Mouse (Mus musculus) heart, adult 2 months (tissue): ENCODE data around the gene Ndufs6. TPM values are rescaled to one million over a fixed set of nuclear protein-coding genes. Genes with fewer than 3 reads are reported as not detected.
A peak's percentile ranks its signal among the peaks of the same experiment; 100 is the strongest.

ENCODE experiments used
- DNase-seq, 2 experiments: peaks; one replicate each; pipeline ENCODE4 v3.0.0; 2021
- H3K27ac ChIP-seq: fragments of 200-600 bp; 2 replicates; pipeline ENCODE4 v1.8.1; 2022
- H3K27me3 ChIP-seq: fragments of 200-500 bp; 2 replicates; pipeline ENCODE4 v1.6.1; 2012; ENCODE audit warnings: mild to moderate bottlenecking, low read length, inconsistent platforms, mixed read lengths; ENCODE audit not compliant: control insufficient read depth, insufficient read depth
- H3K36me3 ChIP-seq: fragments of 200-500 bp; 2 replicates; pipeline ENCODE4 v1.6.1; 2012; ENCODE audit warnings: low read length, inconsistent platforms; ENCODE audit not compliant: control insufficient read depth, insufficient read depth
- H3K4me1 ChIP-seq: fragments of 200-500 bp; 2 replicates; pipeline ENCODE4 v1.6.1; 2011; ENCODE audit warnings: low read length; ENCODE audit not compliant: control insufficient read depth, insufficient read depth
- H3K4me3 ChIP-seq: fragments of 200-600 bp; 2 replicates; pipeline ENCODE4 v1.8.1; 2022
- H3K79me2 ChIP-seq: fragments of 200-500 bp; replicated peaks from 2 replicates; pipeline ENCODE4 v1.6.1; 2012; ENCODE audit warnings: mild to moderate bottlenecking, inconsistent platforms, low read length, moderate library complexity, mixed read lengths; ENCODE audit not compliant: control insufficient read depth, insufficient read depth
- H3K9ac ChIP-seq: fragments of 200-500 bp; 2 replicates; pipeline ENCODE4 v1.6.1; 2012; ENCODE audit warnings: low read depth, mild to moderate bottlenecking, control low read depth, inconsistent platforms, low read length, mixed read lengths
- CTCF ChIP-seq: fragments of 200-600 bp; IDR thresholded peaks from 2 replicates; pipeline ENCODE4 v1.8.1; 2022; ENCODE audit warnings: antibody characterized with exemption, mild to moderate bottlenecking, moderate library complexity
- EP300 ChIP-seq: fragments of 200-500 bp; IDR thresholded peaks from 2 replicates; pipeline ENCODE4 v1.6.1; 2011; ENCODE audit warnings: low read depth, low read length, control low read depth; ENCODE audit not compliant: insufficient read depth
- POLR2A ChIP-seq: fragments of 200-500 bp; IDR thresholded peaks from 2 replicates; pipeline ENCODE4 v1.6.1; 2011; ENCODE audit warnings: mild to moderate bottlenecking, low read depth, low read length, control low read depth; ENCODE audit not compliant: insufficient read depth
- WGBS: fragments of 180-500 bp; shearing (Covaris S2); methylation state at CpG from one replicate; pipeline ENCODE4 v1.1.7; 2018; 5-methylcytosine and 5-hydroxymethylcytosine counted together
- intact Hi-C: fragments of 180-260 bp; cut with DNase I; formaldehyde crosslinking; loops from one replicate; pipeline ENCODE4 v1.15.1; 2025
- polyA plus RNA-seq: library from polyadenylated mRNA; depleted of rRNA; stranded (reverse); fragments of >200 nt; gene quantifications from 2 replicates; pipeline ENCODE4 v1.2.3, GENCODE M21; 2012
- total RNA-seq, 2 experiments: library from RNA; stranded (reverse); gene quantifications; 2 replicates each; pipeline ENCODE4 v1.2.3; 2021

Ndufs6 gene
- total and polyA plus RNA-seq, 3 experiments = 494 to 1,284 (median 1,124) TPM

DNA sequence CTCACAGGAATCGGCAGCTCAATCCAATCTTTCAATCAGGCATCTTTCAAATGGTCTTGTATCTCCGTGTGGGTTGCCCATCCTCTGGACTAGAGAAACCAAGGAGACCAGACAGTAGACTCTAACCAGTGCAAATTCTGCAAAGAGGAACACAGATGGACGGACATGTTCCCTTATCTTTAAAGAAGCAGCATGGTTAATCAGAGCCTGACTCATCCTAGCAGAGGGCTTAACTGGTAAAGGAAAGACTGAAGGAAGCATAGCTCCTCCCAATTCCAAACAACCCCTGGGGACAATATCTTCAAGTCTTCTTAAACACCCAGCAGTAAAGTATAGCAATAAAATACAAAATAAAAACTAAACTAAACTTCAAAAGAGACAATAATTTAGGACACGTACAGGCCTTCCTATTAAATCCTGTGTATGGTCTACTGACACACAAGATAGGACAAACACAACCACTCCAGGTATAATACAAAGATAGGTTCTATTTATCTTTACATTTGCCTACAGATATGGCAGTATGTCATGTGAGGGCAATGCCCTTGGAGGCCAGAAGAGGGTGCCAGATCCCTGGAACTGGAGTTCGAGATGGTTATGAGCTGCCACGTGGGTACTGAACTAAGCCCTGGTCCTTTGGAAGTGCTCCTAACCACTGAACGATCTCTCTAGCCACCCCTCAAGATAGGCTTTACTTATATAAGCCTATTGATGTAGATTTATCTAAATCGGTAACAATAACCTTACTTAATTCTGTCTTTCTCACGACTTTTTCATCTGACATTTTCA lies 17.0 kb upstream of the Ndufs6 start:
- 65% methylated on average over 9 of the region's 9 CpGs for WGBS
- intact Hi-C loops = no loop called here
- DNase-seq = no peak
- no peak overlapping the region for H3K9ac ChIP-seq
- no peaks in the 10 kb centered on the region for H3K79me2 ChIP-seq
- H3K27me3 ChIP-seq = no peaks in the 10 kb centered on the region
- H3K36me3 ChIP-seq = no peaks in the 10 kb centered on the region
- H3K27ac ChIP-seq = no peak overlapping the region
- H3K4me1 ChIP-seq = no peaks in the 10 kb centered on the region
- H3K4me3 ChIP-seq = no peak overlapping the region
- TF ChIP-seq CTCF (peak; percentile 55), POLR2A (no peak), EP300 (no peak)

DNA sequence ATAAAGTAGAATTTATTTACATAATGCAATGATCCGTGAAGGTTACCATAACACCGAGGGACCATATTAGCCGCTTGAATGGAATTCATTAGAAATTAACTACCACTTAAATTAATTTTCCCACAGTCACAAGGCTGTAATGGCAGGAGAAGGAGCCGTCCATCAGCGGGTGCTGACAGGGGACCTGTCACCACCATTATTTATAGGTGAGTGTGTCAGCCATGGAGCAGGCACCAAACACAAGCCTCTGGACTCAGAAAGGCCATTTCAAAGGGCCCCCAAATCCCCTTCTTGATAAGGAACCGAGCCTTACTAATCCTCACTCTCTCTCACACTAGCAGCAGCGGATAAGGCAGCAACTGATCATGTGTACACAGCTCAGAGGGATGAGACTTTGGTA lies 8.4 kb upstream of the Ndufs6 start:
- no peak overlapping the region for H3K4me3 ChIP-seq
- H3K79me2 ChIP-seq = no peaks in the 10 kb centered on the region
- H3K4me1 ChIP-seq = no peaks in the 10 kb centered on the region
- H3K27me3 ChIP-seq = no peaks in the 10 kb centered on the region
- H3K9ac ChIP-seq = no peak overlapping the region
- intact Hi-C loops = no loop called here
- DNase-seq = no peak
- peaks cover 1% of the 10 kb centered on the region for H3K36me3 ChIP-seq
- TF ChIP-seq EP300 = no peak
- TF ChIP-seq CTCF = no peak
- TF ChIP-seq POLR2A = no peak
- 41% methylated on average over 7 of the region's 7 CpGs for WGBS
- H3K27ac ChIP-seq = peak overlapping the region; percentile 45

DNA sequence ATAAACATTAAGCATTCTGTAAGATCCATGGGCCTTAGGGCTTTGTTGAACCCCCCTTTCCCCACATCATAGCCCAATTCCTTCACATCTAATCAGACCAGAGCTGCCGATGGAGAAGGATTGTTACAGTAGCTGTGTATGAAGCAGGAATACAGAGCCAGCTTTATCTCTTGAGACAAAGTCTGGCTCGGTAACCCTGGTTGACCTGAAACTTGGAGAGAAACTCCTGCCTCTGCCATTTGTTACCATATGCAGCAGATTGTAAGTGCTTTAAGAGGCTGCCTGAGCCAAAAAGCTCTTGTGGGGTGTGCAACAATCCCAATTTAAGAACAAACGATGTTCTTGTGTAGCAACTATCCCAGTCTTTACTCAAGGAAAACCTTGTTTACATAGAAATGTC lies 3.4 kb upstream of the Ndufs6 start:
- no peaks in the 10 kb centered on the region; the same call in 1 of the 2 replicates for H3K79me2 ChIP-seq
- peaks cover 5% of the 10 kb centered on the region for H3K4me1 ChIP-seq
- no peak for DNase-seq
- H3K9ac ChIP-seq = peak overlapping the region; percentile 94; the same call in 1 of the 2 replicates
- 36% methylated on average over 3 of the region's 3 CpGs for WGBS
- H3K27me3 ChIP-seq = no peaks in the 10 kb centered on the region
- TF ChIP-seq CTCF (no peak), POLR2A (no peak), EP300 (no peak)
- peak overlapping the region; percentile 96 for H3K27ac ChIP-seq
- peak overlapping the region; percentile 81 for H3K4me3 ChIP-seq
- H3K36me3 ChIP-seq = peaks cover 10% of the 10 kb centered on the region
- intact Hi-C loops = no loop called here

DNA sequence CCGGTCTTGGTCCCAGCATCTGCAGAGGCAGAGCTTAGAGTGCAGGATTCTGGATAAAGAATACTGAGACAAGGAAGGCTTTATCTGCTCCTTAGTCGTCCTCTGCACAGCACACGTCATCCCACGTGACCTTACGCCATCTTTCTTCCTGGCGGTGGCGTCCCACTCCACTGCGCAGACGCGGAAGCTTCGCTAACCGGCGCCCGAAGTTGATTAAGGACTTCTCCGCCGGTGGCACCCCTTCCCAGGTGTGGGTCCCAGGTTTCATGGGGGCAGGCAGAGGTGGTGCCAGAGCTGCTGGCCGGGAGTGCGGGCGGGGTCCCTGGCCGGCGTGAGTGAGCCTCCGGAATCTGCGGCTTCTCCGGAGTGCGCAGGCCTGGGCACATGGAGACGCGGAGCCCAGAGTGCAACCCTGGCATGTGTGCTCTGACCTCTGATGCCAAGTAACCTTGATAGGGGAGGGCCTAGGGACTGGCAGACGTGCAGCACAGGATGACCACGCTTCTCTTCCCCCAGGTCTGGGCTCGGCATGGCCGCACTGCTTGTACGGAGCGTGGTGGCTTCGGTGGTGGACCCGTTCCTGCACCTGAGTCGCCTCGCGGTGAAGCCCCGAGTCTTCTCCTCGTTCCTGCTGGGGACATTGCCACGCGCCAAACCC lies 2.6 kb upstream of the Ndufs6 start:
- peak; percentile 90 to 94 for DNase-seq
- H3K9ac ChIP-seq = peak overlapping the region; percentile 94
- TF ChIP-seq POLR2A = peak; percentile 67
- no peak for TF ChIP-seq CTCF
- TF ChIP-seq EP300 = 0 out of 2 replicates have a peak, but pooled peaks have one; percentile 32
- peak overlapping the region; percentile 81 for H3K4me3 ChIP-seq
- intact Hi-C loops = no loop called here
- H3K36me3 ChIP-seq = peaks cover 14% of the 10 kb centered on the region
- no peaks in the 10 kb centered on the region; the same call in 1 of the 2 replicates for H3K79me2 ChIP-seq
- H3K4me1 ChIP-seq = peaks cover 5% of the 10 kb centered on the region
- WGBS = under 1% methylated on average over 42 of the region's 42 CpGs
- H3K27ac ChIP-seq = peak overlapping the region; percentile 96
- no peaks in the 10 kb centered on the region for H3K27me3 ChIP-seq

DNA sequence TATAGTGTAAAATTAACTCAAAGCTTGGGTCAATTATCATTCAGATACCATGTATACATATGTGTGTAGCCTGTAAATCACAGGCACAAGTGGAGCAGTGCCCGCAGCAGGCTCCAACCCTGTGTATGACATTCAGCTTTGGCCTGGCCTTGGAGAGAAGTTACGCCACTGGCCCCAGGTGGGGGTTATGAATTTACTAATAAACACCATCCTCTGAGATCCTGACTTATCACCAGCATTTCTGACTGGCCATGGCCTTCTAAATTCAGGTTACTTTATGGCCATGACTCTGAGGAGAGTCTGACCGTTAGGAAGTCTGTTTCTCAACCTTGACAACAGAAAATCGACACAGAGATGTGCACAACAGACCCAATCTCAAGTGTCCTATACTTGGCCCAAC lies 4.9 kb downstream of the Ndufs6 start:
- H3K36me3 ChIP-seq = peaks cover 17% of the 10 kb centered on the region
- H3K4me3 ChIP-seq = no peak overlapping the region
- peaks cover 2% of the 10 kb centered on the region; the same call in 1 of the 2 replicates for H3K79me2 ChIP-seq
- intact Hi-C loops = no loop called here
- peak overlapping the region; percentile 56 for H3K27ac ChIP-seq
- DNase-seq = no peak
- no peaks in the 10 kb centered on the region for H3K27me3 ChIP-seq
- 66% methylated on average over 4 of the region's 4 CpGs for WGBS
- TF ChIP-seq EP300 (no peak), POLR2A (no peak), CTCF (no peak)
- no peak overlapping the region for H3K9ac ChIP-seq
- H3K4me1 ChIP-seq = peaks cover 5% of the 10 kb centered on the region

DNA sequence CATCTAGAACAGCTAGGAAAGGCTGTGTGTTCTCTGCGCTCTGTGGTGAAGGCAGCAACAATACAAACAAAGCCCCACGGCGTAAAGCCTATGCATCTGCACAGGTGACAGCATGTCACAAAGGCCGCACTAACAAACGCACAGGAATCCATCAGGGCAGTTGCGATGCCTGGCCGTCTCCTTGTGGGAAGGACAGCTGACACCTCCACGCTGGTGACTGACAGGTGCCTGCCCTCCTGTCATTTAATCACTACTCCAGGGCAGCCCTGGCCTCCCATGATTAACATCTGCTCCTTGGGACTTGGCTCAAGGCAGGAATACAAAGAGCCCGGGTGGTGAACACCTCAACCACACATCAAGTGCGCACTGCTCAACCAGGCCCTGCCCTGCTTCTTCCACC lies 5.7 kb downstream of the Ndufs6 start:
- H3K4me1 ChIP-seq = peaks cover 5% of the 10 kb centered on the region
- TF ChIP-seq EP300 (no peak), CTCF (no peak), POLR2A (no peak)
- H3K9ac ChIP-seq = no peak overlapping the region
- DNase-seq = no peak
- no peaks in the 10 kb centered on the region for H3K27me3 ChIP-seq
- H3K36me3 ChIP-seq = peaks cover 17% of the 10 kb centered on the region
- H3K27ac ChIP-seq = peak overlapping the region; percentile 56
- intact Hi-C loops = no loop called here
- no peak overlapping the region for H3K4me3 ChIP-seq
- 77% methylated on average over 10 of the region's 10 CpGs for WGBS
- H3K79me2 ChIP-seq = 0 out of 2 replicates have a peak, but pooled peaks cover 2% of the 10 kb centered on the region
